Mouse (Mus musculus): Measurements from ENCODE around the gene Zfp697. TPM values are rescaled to one million over a fixed set of nuclear protein-coding genes. Genes with fewer than 3 reads are reported as not detected.

The Zfp697 gene
- polyA plus RNA-seq, 1 experiment from 2014 or later: 6.2 TPM

GRCm38 (mm10) chr3:98629633-98630032 lies 247.4 kb downstream of the Zfp697 start:
- H3K36me3 ChIP-seq (ENCODE audit: control insufficient read depth, insufficient read depth): no peaks in the 10 kb centered on the region
- TF ChIP-seq CTCF (IDR thresholded peaks at IDR 0.05; ENCODE audit: low read depth): no peak
- H3K27me3 ChIP-seq (replicated peaks; ENCODE audit: control insufficient read depth, insufficient read depth, low read length): no peaks in the 10 kb centered on the region
- no peaks in the 10 kb centered on the region for H3K9me3 ChIP-seq (ENCODE audit: control insufficient read depth)
- no peak for ATAC-seq
- 87% methylated on average over 3 of the region's 3 CpGs for WGBS
- no peak overlapping the region for H3K4me3 ChIP-seq (ENCODE audit: low read depth, low read length)
- H3K4me1 ChIP-seq (replicated peaks; ENCODE audit: control insufficient read depth, insufficient read depth, low read length): no peaks in the 10 kb centered on the region
- H3K4me2 ChIP-seq (replicated peaks; ENCODE audit: low read depth): no peak overlapping the region
- H3K27ac ChIP-seq (ENCODE audit: low read depth, low read length): no peak overlapping the region
- H3K9ac ChIP-seq (ENCODE audit: low read depth, low read length): no peak overlapping the region

GRCm38 (mm10) chr3:98630152-98630551 lies 247.9 kb downstream of the Zfp697 start, which contains the start of gene Hsd3b5:
Hsd3b5 (minus strand) TSS chr3:98630252.
- TF ChIP-seq CTCF (IDR thresholded peaks at IDR 0.05; ENCODE audit: low read depth): no peak
- Histone ChIP-seq H3K27me3 (replicated peaks; ENCODE audit: control insufficient read depth, insufficient read depth, low read length) (no peaks in the 10 kb centered on the region), H3K9ac (ENCODE audit: low read depth, low read length) (no peak within 1 kb of the TSS), H3K4me3 (ENCODE audit: low read depth, low read length) (no peak within 1 kb of the TSS), H3K9me3 (ENCODE audit: control insufficient read depth) (no peaks in the 10 kb centered on the region), H3K4me2 (replicated peaks; ENCODE audit: low read depth) (no peak within 1 kb of the TSS), H3K4me1 (replicated peaks; ENCODE audit: control insufficient read depth, insufficient read depth, low read length) (no peaks in the 10 kb centered on the region), H3K36me3 (ENCODE audit: control insufficient read depth, insufficient read depth) (no peaks in the 10 kb centered on the region), H3K27ac (ENCODE audit: low read depth, low read length) (no peak within 1 kb of the TSS)
- no peak for ATAC-seq

- H3K9me3 ChIP-seq (ENCODE audit: control insufficient read depth): no peaks in the 10 kb centered on the region
These were observed 252.9 kb downstream of the Zfp697 start for GRCm38 (mm10) chr3:98635145-98635544.

GRCm38 (mm10) chr3:98680786-98681185 lies 298.5 kb downstream of the Zfp697 start:
- no peaks in the 10 kb centered on the region for H3K4me1 ChIP-seq (replicated peaks; ENCODE audit: control insufficient read depth, insufficient read depth, low read length)
- no peak overlapping the region for H3K9ac ChIP-seq (ENCODE audit: low read depth, low read length)
- H3K4me2 ChIP-seq (replicated peaks; ENCODE audit: low read depth): no peak overlapping the region
- ATAC-seq: no peak
- no peaks in the 10 kb centered on the region for H3K27me3 ChIP-seq (replicated peaks; ENCODE audit: control insufficient read depth, insufficient read depth, low read length)
- no peak for TF ChIP-seq CTCF (IDR thresholded peaks at IDR 0.05; ENCODE audit: low read depth)
- no peak overlapping the region for H3K27ac ChIP-seq (ENCODE audit: low read depth, low read length)
- no peaks in the 10 kb centered on the region for H3K9me3 ChIP-seq (ENCODE audit: control insufficient read depth)
- no peaks in the 10 kb centered on the region for H3K36me3 ChIP-seq (ENCODE audit: control insufficient read depth, insufficient read depth)
- H3K4me3 ChIP-seq (ENCODE audit: low read depth, low read length): no peak overlapping the region

More at GRCm38 (mm10) chr3:98635145-98635544, 252.9 kb downstream of the Zfp697 start:
- H3K4me1 ChIP-seq (replicated peaks; ENCODE audit: control insufficient read depth, insufficient read depth, low read length): no peaks in the 10 kb centered on the region
- H3K27ac ChIP-seq (ENCODE audit: low read depth, low read length): no peak overlapping the region
- WGBS: 29% methylated on average over 1 of the region's 1 CpGs
- no peak overlapping the region for H3K9ac ChIP-seq (ENCODE audit: low read depth, low read length)
- H3K27me3 ChIP-seq (replicated peaks; ENCODE audit: control insufficient read depth, insufficient read depth, low read length): no peaks in the 10 kb centered on the region
- no peak for TF ChIP-seq CTCF (IDR thresholded peaks at IDR 0.05; ENCODE audit: low read depth)
- H3K36me3 ChIP-seq (ENCODE audit: control insufficient read depth, insufficient read depth): no peaks in the 10 kb centered on the region
- no peak overlapping the region for H3K4me2 ChIP-seq (replicated peaks; ENCODE audit: low read depth)
- no peak overlapping the region for H3K4me3 ChIP-seq (ENCODE audit: low read depth, low read length)
- ATAC-seq: no peak

- Histone ChIP-seq H3K4me3 (ENCODE audit: low read depth, low read length) (no peak overlapping the region), H3K36me3 (ENCODE audit: control insufficient read depth, insufficient read depth) (no peaks in the 10 kb centered on the region), H3K9me3 (ENCODE audit: control insufficient read depth) (no peaks in the 10 kb centered on the region), H3K9ac (ENCODE audit: low read depth, low read length) (no peak overlapping the region), H3K27ac (ENCODE audit: low read depth, low read length) (no peak overlapping the region), H3K4me2 (replicated peaks; ENCODE audit: low read depth) (no peak overlapping the region), H3K27me3 (replicated peaks; ENCODE audit: control insufficient read depth, insufficient read depth, low read length) (no peaks in the 10 kb centered on the region), H3K4me1 (replicated peaks; ENCODE audit: control insufficient read depth, insufficient read depth, low read length) (no peaks in the 10 kb centered on the region)
- ATAC-seq: no peak
- 95% methylated on average over 1 of the region's 1 CpGs for WGBS
- no peak for TF ChIP-seq CTCF (IDR thresholded peaks at IDR 0.05; ENCODE audit: low read depth)
These were observed 300.1 kb downstream of the Zfp697 start for GRCm38 (mm10) chr3:98682401-98682800.

- no peak overlapping the region for H3K4me3 ChIP-seq (ENCODE audit: low read depth, low read length)
- ATAC-seq: no peak
These were observed 338.5 kb downstream of the Zfp697 start for GRCm38 (mm10) chr3:98720740-98721139.

GRCm38 (mm10) chr3:98724376-98724775 lies 342.1 kb downstream of the Zfp697 start, which contains the start of gene Hsd3b2:
Hsd3b2 (minus strand) TSS chr3:98724543.
- WGBS: 85% methylated on average over 1 of the region's 1 CpGs
- H3K4me1 ChIP-seq (replicated peaks; ENCODE audit: control insufficient read depth, insufficient read depth, low read length): no peaks in the 10 kb centered on the region
- H3K9me3 ChIP-seq (ENCODE audit: control insufficient read depth): no peaks in the 10 kb centered on the region
- no peak for ATAC-seq
- H3K4me3 ChIP-seq (ENCODE audit: low read depth, low read length): no peak within 1 kb of the TSS
- H3K27me3 ChIP-seq (replicated peaks; ENCODE audit: control insufficient read depth, insufficient read depth, low read length): no peaks in the 10 kb centered on the region
- TF ChIP-seq CTCF (IDR thresholded peaks at IDR 0.05; ENCODE audit: low read depth): no peak
- no peak within 1 kb of the TSS for H3K27ac ChIP-seq (ENCODE audit: low read depth, low read length)
- H3K9ac ChIP-seq (ENCODE audit: low read depth, low read length): no peak within 1 kb of the TSS
- no peaks in the 10 kb centered on the region for H3K36me3 ChIP-seq (ENCODE audit: control insufficient read depth, insufficient read depth)
- no peak within 1 kb of the TSS for H3K4me2 ChIP-seq (replicated peaks; ENCODE audit: low read depth)

More at GRCm38 (mm10) chr3:98720740-98721139, 338.5 kb downstream of the Zfp697 start:
- Histone ChIP-seq H3K27me3 (replicated peaks; ENCODE audit: control insufficient read depth, insufficient read depth, low read length) (no peaks in the 10 kb centered on the region), H3K27ac (ENCODE audit: low read depth, low read length) (no peak overlapping the region), H3K36me3 (ENCODE audit: control insufficient read depth, insufficient read depth) (no peaks in the 10 kb centered on the region; the same call in 1 of the 2 replicates), H3K4me1 (replicated peaks; ENCODE audit: control insufficient read depth, insufficient read depth, low read length) (no peaks in the 10 kb centered on the region), H3K9me3 (ENCODE audit: control insufficient read depth) (no peaks in the 10 kb centered on the region), H3K4me2 (replicated peaks; ENCODE audit: low read depth) (no peak overlapping the region), H3K9ac (ENCODE audit: low read depth, low read length) (no peak overlapping the region)
- no peak for TF ChIP-seq CTCF (IDR thresholded peaks at IDR 0.05; ENCODE audit: low read depth)

All from intestine, postnatal 0 days (tissue).